Mouse (Mus musculus) limb, embryonic 15.5 days (tissue): ENCODE measurements around the gene Tex30. TPM values are rescaled to one million over a fixed set of nuclear protein-coding genes. Genes with fewer than 3 reads are reported as not detected.
"Not testable (repeated sequence)": the region's sequence is repeated elsewhere in the genome, so short reads cannot be mapped to it uniquely, and the experiment has no call there.

Experiments
- ATAC-seq: fragments of 200-750 bp; cut with Nextera tagmentation; 2 replicates; pipeline ENCODE4 v1.8.0; 2017; ENCODE audit warnings: low read depth, moderate TSS enrichment; ENCODE audit not compliant: insufficient number of reproducible peaks, low FRiP score, low TSS enrichment
- H3K27ac ChIP-seq: fragments of 300-500 bp; sonication (generic); 2 replicates; pipeline ENCODE4 v1.5.1; 2015; ENCODE audit warnings: moderate library complexity, mild to moderate bottlenecking, inconsistent platforms
- H3K27me3 ChIP-seq: fragments of 300-500 bp; sonication (generic); 2 replicates; pipeline ENCODE4 v1.6.1; 2015; ENCODE audit warnings: inconsistent platforms
- H3K36me3 ChIP-seq: fragments of 300-500 bp; sonication (generic); 2 replicates; pipeline ENCODE4 v1.6.1; 2015; ENCODE audit warnings: inconsistent platforms
- H3K4me1 ChIP-seq: fragments of 300-500 bp; sonication (generic); 2 replicates; pipeline ENCODE4 v1.6.1; 2015; ENCODE audit warnings: inconsistent platforms
- H3K4me2 ChIP-seq: fragments of 300-500 bp; sonication (generic); 2 replicates; pipeline ENCODE4 v1.6.1; 2015; ENCODE audit warnings: mild to moderate bottlenecking, inconsistent platforms
- H3K4me3 ChIP-seq: fragments of 300-500 bp; sonication (generic); 2 replicates; pipeline ENCODE4 v1.5.1; 2015; ENCODE audit warnings: mild to moderate bottlenecking, inconsistent platforms
- H3K9ac ChIP-seq: fragments of 300-500 bp; sonication (generic); 2 replicates; pipeline ENCODE4 v1.6.1; 2015; ENCODE audit warnings: inconsistent platforms
- H3K9me3 ChIP-seq: fragments of 300-500 bp; sonication (generic); 2 replicates; pipeline ENCODE4 v1.6.1; 2016; ENCODE audit warnings: inconsistent platforms
- WGBS: fragments of 180-500 bp; shearing (Covaris S2); methylation state at CpG from one replicate; pipeline ENCODE4 v1.1.7; 2015; 5-methylcytosine and 5-hydroxymethylcytosine counted together
- polyA plus RNA-seq: library from polyadenylated mRNA; unstranded; fragments of >200 nt; fragmentation: Nextera tagmentation; extraction: Ambion mirVana; gene quantifications from 2 replicates; pipeline ENCODE4 v1.2.1, GENCODE M21; 2015

Tex30 gene
- polyA plus RNA-seq, 1 experiment from 2014 or later = 65.7 TPM

DNA sequence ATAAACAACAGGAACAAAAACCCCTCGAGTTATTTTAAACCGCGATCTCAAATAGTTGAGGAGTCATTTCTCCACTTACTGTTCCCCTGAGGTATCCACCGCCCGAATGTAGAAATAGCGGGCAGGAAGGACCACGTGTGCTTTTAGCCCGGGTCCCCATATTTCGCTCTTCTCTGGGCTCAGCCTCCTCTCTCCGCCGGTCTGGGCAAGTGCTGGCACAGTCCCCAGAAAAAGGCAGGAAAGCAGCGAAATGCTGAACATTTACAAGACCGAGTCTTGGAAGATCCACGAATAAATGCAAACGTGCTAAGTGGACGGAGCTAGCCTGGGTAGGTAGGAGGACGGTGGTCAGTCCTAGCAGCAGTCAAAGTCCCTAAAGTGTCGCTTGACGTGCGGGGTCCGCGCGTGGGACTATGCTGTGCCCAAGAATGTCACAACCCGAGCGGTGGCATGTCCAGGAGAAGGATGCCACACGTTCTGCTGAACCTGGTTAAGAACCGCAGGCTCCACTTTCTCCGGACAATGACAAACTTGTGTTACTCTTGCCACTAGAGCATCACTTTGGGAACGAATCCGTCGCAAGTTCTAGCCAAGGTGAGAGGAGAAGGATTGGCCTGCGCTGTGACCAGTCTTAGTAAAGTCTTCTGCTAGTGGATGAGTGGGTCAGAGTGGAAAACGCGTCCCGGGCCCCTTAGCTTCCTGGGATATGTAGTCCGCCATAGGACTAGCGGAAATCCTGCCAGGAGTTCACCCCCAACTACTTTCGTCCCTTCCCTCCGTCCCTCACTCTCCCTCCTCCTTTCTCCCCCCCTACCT is 16.2 kb upstream of the Tex30 start, which contains the start of the genes Kdelc1 and Bivm:
TSS of gene Kdelc1 (minus strand) at position 570 of the 816 bp plus-strand sequence.
TSS of gene Bivm (plus strand) at position 719 of the 816 bp plus-strand sequence.
- Histone ChIP-seq H3K9me3 (no peaks in the 10 kb centered on the region), H3K27me3 (no peaks in the 10 kb centered on the region), H3K4me3 (peak within 1 kb of the TSS; percentile 64), H3K27ac (peak within 1 kb of the TSS; percentile 94), H3K36me3 (peaks cover 9% of the 10 kb centered on the region), H3K4me2 (peak within 1 kb of the TSS; percentile 84), H3K9ac (peak within 1 kb of the TSS; percentile 70), H3K4me1 (peaks cover 6% of the 10 kb centered on the region)
- under 1% methylated on average over 39 of the region's 39 CpGs for WGBS
- peak; percentile 98 for ATAC-seq

DNA sequence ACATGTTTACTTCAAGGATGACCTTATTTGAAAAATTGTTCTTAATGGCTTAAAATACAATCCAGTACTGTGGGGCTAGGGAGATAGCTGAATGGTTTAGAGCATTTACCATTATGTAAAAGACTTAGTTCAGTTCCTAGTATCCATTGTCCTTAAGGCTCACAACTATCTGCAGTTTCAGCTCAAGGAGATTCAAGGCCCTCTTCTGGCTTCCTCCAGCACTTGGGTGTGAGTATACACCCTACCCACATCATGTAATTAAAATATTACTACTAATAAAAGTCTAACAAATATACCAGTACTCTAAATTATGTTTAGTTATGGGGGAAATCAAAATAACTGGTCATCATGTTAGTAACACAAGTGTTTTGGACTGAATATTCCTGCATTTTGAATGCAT is 15.3 kb upstream of the Tex30 start:
- Histone ChIP-seq H3K4me3 (peak overlapping the region; percentile 64), H3K4me2 (peak overlapping the region; percentile 84), H3K27me3 (no peaks in the 10 kb centered on the region), H3K9me3 (no peaks in the 10 kb centered on the region), H3K36me3 (peaks cover 15% of the 10 kb centered on the region), H3K4me1 (peaks cover 6% of the 10 kb centered on the region), H3K9ac (no peak overlapping the region), H3K27ac (no peak overlapping the region)
- no peak for ATAC-seq

GRCm38 (mm10) chr1:44102939-44103338 is 698 bp upstream of the Tex30 start:
- no peaks in the 10 kb centered on the region for H3K27me3 ChIP-seq
- H3K4me2 ChIP-seq = peak overlapping the region; percentile 63
- ATAC-seq = no peak
- no peak overlapping the region for H3K9ac ChIP-seq
- peaks cover 9% of the 10 kb centered on the region for H3K4me1 ChIP-seq
- peak overlapping the region; percentile 22; the same call in 1 of the 2 replicates for H3K27ac ChIP-seq
- H3K36me3 ChIP-seq = peaks cover 25% of the 10 kb centered on the region
- WGBS = 10% methylated on average over 5 of the region's 5 CpGs
- peak overlapping the region; percentile 92 for H3K4me3 ChIP-seq
- H3K9me3 ChIP-seq = no peaks in the 10 kb centered on the region

DNA sequence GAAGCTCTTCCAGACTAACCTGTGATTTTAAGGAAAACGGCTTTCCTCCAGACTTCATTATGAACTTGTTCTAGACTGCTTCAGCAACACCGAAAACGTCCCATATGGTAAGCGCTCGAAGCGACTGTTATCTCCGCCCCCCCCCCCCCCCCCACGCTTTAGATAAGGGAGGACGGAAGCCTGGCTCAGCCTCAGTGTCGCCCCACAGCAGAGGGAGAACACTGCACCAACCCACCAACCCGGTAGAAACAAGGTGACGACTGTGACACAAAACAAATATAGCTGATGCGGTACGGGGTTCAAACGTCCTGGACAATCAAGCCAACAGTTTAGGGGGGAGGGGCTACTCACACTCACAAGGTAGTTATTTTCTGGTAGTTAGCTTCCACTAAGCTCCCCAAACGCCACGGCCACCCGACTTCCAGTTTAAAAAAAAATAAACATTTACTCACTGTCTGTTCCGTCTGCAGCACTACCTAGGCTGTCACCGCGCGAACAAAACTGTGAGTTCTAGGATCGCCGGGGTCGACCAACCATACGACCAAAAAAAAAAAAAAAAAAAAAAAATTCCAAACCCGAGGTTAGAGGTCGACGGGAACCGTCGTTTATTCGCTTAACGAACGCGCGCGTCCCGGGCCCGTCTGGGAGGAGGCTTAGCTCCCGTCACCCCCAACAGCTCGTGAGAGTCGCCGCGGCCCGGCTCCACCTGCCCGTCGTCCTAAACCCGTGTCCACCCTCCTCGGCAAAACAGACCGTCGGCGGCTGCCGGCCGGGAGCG is 604 bp downstream of the Tex30 start:
- H3K4me1 ChIP-seq = peaks cover 9% of the 10 kb centered on the region
- H3K9me3 ChIP-seq = no peaks in the 10 kb centered on the region
- H3K27me3 ChIP-seq = no peaks in the 10 kb centered on the region
- H3K36me3 ChIP-seq = peaks cover 27% of the 10 kb centered on the region
- peak overlapping the region; percentile 92 for H3K27ac ChIP-seq
- 1% methylated on average over 55 of the region's 55 CpGs for WGBS
- H3K4me2 ChIP-seq = peak overlapping the region; percentile 63
- H3K4me3 ChIP-seq = peak overlapping the region; percentile 92
- H3K9ac ChIP-seq = peak overlapping the region; percentile 87
- peak; percentile 78 for ATAC-seq

GRCm38 (mm10) chr1:44064625-44065024 is 37.6 kb downstream of the Tex30 start:
- no peaks in the 10 kb centered on the region for H3K4me1 ChIP-seq
- WGBS = 0% methylated on average over 1 of the region's 1 CpGs
- ATAC-seq = no peak

GRCm38 (mm10) chr1:44063439-44063838 is 38.8 kb downstream of the Tex30 start:
- no peak overlapping the region for H3K4me3 ChIP-seq
- no peaks in the 10 kb centered on the region for H3K36me3 ChIP-seq
- no peaks in the 10 kb centered on the region for H3K27me3 ChIP-seq
- H3K4me2 ChIP-seq = no peak overlapping the region
- no peak for ATAC-seq
- H3K27ac ChIP-seq = no peak overlapping the region
- no peaks in the 10 kb centered on the region for H3K9me3 ChIP-seq
- WGBS = 95% methylated on average over 6 of the region's 6 CpGs
- H3K4me1 ChIP-seq = no peaks in the 10 kb centered on the region
- no peak overlapping the region for H3K9ac ChIP-seq

More at GRCm38 (mm10) chr1:44064625-44065024, 37.6 kb downstream of the Tex30 start:
- no peak overlapping the region for H3K4me2 ChIP-seq
- no peaks in the 10 kb centered on the region for H3K9me3 ChIP-seq
- no peak overlapping the region for H3K9ac ChIP-seq
- no peaks in the 10 kb centered on the region for H3K27me3 ChIP-seq
- no peak overlapping the region for H3K4me3 ChIP-seq
- no peak overlapping the region for H3K27ac ChIP-seq
- H3K36me3 ChIP-seq = no peaks in the 10 kb centered on the region

GRCm38 (mm10) chr1:44061836-44062235 is 40.4 kb downstream of the Tex30 start, which contains the start of gene Gm8251:
TSS of gene Gm8251 (minus strand) at chr1:44061936.
- no peaks in the 10 kb centered on the region for H3K27me3 ChIP-seq
- H3K27ac ChIP-seq = no peak within 1 kb of the TSS
- H3K4me1 ChIP-seq = no peaks in the 10 kb centered on the region
- ATAC-seq = no peak
- no peak within 1 kb of the TSS for H3K4me2 ChIP-seq
- no peak within 1 kb of the TSS for H3K4me3 ChIP-seq
- 90% methylated on average over 2 of the region's 2 CpGs for WGBS
- H3K36me3 ChIP-seq = no peaks in the 10 kb centered on the region
- H3K9me3 ChIP-seq = no peaks in the 10 kb centered on the region
- H3K9ac ChIP-seq = no peak within 1 kb of the TSS

DNA sequence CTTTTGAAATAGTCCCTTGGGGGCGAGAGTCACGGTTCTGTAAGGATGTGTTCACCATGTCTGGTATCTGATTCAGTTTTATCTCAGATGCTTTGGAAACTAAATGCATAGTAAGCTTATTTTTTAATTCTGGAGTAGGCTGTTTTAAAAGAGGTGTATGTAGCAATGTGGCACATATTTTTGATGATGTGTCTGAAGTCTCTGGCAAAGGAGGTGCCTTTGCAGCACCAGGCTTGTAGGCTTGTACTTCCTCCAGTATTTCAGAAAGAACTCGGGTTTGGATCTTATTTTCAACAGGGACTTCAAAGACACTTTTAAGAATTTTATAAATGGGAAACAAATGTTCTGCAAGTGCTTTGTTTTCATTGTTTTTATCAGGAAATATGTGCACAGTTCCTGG is 44.4 kb downstream of the Tex30 start:
- no peaks in the 10 kb centered on the region for H3K36me3 ChIP-seq
- no peak overlapping the region for H3K27ac ChIP-seq
- no peaks in the 10 kb centered on the region for H3K4me1 ChIP-seq
- no peaks in the 10 kb centered on the region for H3K9me3 ChIP-seq
- 61% methylated on average over 3 of the region's 3 CpGs for WGBS
- no peak overlapping the region for H3K9ac ChIP-seq
- ATAC-seq = no peak
- no peak overlapping the region for H3K4me3 ChIP-seq
- no peak overlapping the region for H3K4me2 ChIP-seq
- no peaks in the 10 kb centered on the region for H3K27me3 ChIP-seq

GRCm38 (mm10) chr1:44046556-44046955 is 55.7 kb downstream of the Tex30 start:
- Histone ChIP-seq H3K9me3 (no peaks in the 10 kb centered on the region), H3K4me2 (no peak overlapping the region), H3K4me3 (no peak overlapping the region), H3K4me1 (no peaks in the 10 kb centered on the region), H3K27ac (no peak overlapping the region), H3K27me3 (no peaks in the 10 kb centered on the region), H3K9ac (no peak overlapping the region), H3K36me3 (no peaks in the 10 kb centered on the region)
- no peak for ATAC-seq
- 74% methylated on average over 2 of the region's 2 CpGs for WGBS

GRCm38 (mm10) chr1:44045689-44046088 is 56.6 kb downstream of the Tex30 start:
- not testable (repeated sequence) for H3K9ac ChIP-seq, H3K27ac ChIP-seq, H3K4me1 ChIP-seq, H3K27me3 ChIP-seq, ATAC-seq, H3K4me3 ChIP-seq, H3K9me3 ChIP-seq, H3K4me2 ChIP-seq, H3K36me3 ChIP-seq
- 84% methylated on average over 5 of the region's 5 CpGs for WGBS

GRCm38 (mm10) chr1:44042555-44042915 is 59.7 kb downstream of the Tex30 start:
- Histone ChIP-seq H3K4me1 (no peaks in the 10 kb centered on the region), H3K4me2 (peak overlapping the region; percentile 77), H3K36me3 (no peaks in the 10 kb centered on the region), H3K27ac (no peak overlapping the region), H3K9ac (peak overlapping the region; percentile 43; the same call in 1 of the 2 replicates), H3K27me3 (no peaks in the 10 kb centered on the region), H3K9me3 (no peaks in the 10 kb centered on the region), H3K4me3 (peak overlapping the region; percentile 47)
- WGBS = 2% methylated on average over 6 of the region's 6 CpGs
- no peak for ATAC-seq
